Mouse (Mus musculus) right cerebral cortex, adult 2 months (tissue): ENCODE results near the gene Ric1.

Experiments
- DNase-seq, 2 experiments: peaks; one replicate each; pipeline ENCODE4 v3.0.0; 2021 to 2022; ENCODE audit warnings: low spot score in 2 of 2

The Ric1 gene

DNA sequence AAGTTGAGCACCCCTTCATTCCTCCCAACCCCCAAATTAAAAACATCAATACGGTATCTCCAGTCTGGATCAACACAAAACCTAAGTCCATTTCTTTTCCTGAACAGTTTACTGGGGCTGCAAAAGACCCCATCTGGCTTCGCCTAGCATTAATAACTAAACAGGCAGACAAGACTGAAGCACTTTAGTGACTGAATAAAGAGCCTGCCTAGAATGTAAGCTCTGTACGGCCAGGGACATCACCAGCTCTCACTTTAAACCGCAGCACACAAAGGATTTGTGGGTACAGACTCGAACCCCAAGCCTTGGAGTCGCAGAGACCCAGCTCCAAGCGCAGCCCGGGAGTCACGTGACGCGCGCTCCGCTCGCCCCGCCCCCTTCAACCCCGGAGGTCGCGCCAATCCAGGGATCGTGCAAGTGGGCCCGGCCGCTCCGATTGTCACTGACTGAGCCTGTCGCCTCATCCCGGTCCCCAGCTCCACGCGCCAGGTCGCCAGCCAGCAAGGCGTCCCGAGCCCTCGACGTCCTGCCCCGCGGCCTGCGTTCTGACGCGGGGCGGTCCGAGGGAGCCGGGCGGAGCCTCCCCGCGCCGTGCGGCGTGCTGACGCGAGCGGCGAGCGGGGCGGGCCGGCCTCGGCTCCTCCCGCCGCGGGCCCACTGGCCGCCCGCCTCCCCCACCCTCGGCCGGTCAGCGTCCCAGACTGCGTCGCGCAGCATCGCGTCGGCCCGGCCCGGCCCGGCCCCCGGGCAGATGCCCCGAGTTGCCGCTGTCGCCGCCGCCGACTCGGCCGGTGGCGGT is at the start of gene Ric1:
Ric1 (plus strand) TSS at position 646 of the 799 bp plus-strand sequence.
- peak; percentile 76 to 88 for DNase-seq

DNA sequence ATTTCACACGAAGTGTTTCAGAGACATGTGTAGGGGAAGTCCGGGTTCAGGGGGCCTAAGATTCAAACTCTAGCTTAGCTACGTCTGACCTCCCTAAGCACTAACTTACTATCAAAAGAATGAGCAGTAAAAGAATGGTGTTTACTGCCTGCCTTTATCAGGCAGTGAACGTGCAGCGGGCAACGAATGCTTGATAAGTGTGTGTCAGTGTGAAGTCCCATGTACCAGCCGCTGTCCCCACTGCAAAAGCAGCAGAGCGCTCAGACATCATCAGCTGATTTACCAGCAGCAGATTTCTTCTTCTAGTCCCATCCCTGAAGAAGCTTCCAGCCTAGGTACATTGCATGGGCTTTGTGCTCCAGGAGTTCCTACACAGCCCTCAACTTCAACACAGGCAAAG is 49.7 kb upstream of the Ric1 start:
- DNase-seq, result no peak

DNA sequence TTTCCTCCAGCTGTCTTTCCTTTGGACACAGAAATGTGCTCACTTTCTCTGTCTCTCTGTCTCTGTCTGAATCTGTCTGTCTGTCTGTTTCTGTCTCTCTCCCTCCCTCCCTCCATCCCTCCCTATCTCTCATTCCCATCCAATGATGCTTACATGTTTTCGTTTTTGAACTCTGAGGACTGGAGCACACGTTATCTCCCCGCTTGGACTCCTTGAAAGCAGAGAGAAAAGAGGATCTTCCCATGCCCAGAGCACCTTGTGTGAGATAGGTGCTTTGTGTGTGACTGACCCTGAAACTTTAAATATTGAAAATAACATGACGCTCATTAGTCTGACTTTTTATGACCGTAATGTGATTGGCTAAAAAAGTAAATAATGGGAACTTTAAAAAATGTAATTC is 49.1 kb upstream of the Ric1 start:
- DNase-seq, result no peak

DNA sequence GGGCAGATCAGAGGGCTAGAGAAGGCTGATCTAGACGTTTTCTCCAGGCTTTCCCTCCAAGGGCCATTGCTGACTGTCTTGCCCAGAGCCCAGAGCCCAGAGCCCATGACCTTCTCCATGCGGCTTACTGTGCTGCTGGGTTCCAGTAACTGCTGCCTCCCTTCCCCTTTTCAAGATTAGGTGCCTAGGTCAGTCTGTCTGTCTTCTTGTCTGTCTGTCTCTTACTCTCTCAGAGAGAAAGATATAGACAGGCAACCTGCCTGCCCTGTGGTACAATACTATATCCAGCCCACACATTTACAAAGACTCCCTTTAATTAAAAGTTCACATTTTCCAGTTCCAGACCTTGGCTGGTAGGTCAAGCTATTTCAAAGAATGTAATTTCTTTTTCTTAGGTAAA is 47.3 kb upstream of the Ric1 start:
- DNase-seq, result no peak

DNA sequence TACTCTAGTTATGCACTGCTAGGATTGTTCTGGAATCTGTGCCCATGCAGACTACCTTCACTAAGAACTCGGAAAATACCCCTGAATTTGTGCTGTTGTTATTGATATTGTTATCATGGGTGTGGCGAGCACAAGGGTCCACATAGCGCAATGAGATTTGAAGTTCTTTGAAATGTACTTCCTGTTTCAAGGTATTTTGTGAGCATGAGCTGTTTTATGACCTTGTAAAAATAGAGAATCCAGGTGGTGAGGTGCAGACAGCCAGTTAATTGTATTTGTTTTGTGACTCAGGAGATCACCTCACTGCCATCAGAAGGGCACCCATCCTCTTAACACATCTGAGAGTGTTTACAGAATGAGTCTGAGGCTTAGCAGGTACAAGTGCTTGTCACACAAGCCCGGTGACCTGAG is 46.9 kb upstream of the Ric1 start:
- DNase-seq, result no peak

DNA sequence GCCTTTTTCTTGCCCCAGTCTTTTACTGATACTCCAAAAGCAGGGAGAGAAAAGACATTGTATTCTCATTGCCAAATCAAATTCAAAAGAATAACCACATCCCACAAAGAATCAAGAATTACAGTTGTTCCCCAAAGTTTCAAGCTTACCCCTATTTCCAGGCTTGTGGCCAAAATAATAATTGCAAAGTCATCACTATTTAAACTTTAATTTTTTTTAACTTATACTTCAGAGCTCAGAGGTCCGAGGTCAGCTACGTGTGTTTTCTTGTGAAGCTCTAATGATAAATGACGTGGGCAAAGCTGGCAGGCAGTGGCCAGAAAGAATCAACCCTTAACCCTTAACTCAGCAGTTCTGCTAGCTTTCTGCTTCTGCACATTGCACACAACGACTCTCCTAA is 43.5 kb upstream of the Ric1 start:
- no peak for DNase-seq

DNA sequence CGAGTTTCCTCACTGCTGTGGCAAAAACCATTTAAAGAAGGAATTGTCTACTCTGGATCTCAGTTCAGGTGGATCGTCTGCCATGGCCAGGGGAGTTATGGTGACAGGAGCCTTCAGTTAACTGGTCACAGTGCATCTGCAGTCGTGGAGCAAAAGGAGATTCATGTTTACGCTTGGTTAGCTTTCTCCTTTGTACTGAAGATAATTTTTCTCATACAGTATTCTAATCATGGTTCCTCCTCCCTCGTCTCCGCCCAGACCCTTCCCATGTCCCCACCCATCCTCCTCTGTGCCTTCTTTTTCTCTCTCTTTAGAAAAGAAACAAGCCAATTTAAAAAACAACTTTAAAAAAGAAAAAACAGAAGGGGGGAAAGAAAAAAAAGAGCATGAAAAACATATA is 40.5 kb upstream of the Ric1 start:
- DNase-seq, result no peak

DNA sequence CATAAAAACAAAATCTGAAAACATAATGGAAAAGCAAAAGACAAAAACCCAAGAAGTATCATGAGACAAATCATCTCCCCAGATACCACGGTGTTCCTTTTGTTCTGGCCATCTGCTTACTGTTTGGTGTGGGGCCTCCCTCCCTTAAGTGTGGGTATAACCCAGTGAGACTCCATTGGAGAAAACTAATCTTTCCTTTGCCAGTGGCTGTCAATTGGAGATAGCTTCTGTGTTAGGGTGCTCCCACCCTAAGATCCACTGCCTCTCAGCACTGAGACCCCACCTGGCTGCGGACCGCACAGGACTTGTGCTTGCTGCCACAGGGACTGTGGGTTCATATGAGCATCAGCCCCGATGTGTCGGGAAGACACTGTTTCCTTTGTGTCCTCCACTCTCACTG is 39.9 kb upstream of the Ric1 start:
- DNase-seq, result no peak

DNA sequence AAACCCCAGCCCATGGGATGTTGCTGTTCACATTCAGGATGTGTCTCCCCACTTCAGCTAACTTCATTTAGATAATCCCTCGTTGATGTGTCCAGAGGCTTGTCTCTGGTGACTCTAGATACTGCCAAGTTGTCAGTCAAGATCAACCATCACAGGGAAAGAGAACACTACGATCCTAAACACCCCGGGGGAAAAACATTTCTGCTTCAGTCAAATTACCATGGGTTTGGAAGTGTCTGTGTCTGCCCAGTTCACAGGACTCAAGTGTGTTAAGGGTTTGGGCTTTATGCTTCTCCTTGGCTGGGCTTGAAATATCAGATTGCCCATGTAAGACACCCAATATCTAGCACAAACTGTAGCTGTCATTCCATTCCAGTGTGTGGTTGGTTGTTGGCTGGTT is 39.4 kb upstream of the Ric1 start:
- DNase-seq, result no peak

DNA sequence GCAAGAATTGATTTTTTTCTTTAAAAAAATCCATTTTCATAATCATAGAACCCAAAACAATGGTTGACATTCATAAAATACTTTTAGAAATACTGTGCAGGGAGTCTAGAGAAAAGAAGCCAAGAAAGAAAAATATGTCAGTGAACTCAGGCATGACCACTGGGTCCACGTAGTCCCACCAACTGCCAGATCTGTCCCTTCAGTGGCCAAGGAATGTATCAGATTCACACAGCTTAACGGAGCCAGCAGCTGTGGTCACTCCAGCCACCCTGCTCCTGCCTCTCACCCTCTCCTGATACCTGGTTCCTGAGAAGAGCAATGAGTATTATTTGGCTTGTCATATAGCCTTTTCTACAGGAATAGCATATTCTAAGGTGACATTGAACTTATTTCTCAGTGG is 38.7 kb upstream of the Ric1 start:
- DNase-seq, result no peak

DNA sequence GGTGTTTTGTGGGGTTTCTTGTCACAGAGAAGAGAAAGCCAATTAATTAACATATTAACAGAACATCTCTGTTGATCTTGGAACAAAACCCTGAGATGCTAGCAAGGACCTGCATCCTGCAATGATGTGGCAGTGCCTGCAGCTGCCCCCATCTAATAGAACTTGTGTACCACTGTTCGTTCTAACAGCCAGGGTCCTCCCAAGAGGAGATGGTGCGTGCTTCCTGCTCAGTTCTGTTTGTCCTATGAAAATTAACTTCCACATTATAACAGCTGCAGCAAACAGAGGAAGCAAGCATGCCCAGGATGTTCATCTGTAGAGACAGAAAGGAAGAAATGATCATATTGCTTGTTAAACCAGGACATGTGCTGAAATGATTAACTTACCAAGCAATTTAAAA is 37.5 kb upstream of the Ric1 start:
- DNase-seq, result no peak

DNA sequence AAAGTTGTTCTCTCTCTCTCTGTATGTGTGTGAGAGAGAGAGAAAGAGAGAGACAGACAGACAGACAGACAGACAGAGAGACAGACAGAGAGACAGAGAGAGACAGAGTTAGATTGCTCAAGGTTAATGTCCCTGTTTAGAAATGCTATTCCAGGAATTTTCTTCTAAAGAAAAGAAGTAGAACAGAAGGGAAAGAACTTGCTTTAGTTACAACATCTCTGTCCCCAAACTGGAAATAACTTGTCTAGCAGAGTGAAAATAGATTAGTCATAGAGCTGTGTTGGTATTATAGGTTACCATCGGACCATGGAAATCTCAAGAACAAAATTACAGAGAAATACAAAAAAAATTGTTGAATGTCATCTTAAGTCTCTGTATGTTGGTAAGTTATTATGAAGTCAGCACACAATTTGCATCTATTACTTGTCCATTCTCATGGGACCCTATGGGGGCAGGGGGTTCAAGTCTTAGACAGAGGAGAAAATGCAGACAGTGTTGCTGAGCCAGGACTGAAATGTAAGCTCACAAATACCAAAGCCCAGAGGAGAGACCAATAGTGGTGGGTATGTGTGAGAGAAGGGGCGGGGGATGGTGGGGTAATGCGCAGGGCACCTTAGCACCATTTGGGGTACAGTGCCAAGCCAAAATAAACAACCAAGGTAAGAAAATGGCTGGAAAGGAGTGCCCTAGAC is 36.7 kb upstream of the Ric1 start:
- DNase-seq, result no peak

DNA sequence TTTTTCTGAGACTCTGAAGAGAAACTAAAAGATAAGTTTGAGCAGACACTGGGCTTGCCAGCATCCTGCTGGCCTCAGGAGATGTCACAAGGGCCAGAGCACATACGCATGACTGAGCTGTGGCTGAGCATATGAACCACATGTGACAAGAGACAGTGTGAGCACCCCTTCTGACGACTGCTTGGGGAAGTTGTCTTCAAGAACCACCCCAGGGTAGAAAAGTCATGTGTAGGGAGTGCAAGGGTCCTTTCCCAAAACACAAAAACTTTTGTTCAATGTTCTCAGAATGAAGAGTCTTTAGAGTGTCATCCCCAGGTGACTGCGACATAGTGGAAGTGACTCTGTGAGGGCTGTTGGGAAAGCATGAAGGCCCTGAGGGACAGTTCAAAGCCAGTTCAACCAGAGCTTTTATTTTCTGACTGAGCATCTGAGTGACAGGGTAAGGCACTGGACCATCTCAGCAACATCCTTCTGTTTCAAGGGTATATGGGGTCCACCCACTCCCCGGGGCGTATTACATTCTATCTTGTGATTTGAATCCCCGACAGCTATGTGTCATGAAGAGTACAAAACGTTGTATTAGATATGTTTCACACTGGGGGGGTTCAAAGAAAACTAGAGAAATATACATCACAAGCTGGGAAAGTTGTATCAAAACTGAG is 35.4 kb upstream of the Ric1 start:
- DNase-seq, result no peak

DNA sequence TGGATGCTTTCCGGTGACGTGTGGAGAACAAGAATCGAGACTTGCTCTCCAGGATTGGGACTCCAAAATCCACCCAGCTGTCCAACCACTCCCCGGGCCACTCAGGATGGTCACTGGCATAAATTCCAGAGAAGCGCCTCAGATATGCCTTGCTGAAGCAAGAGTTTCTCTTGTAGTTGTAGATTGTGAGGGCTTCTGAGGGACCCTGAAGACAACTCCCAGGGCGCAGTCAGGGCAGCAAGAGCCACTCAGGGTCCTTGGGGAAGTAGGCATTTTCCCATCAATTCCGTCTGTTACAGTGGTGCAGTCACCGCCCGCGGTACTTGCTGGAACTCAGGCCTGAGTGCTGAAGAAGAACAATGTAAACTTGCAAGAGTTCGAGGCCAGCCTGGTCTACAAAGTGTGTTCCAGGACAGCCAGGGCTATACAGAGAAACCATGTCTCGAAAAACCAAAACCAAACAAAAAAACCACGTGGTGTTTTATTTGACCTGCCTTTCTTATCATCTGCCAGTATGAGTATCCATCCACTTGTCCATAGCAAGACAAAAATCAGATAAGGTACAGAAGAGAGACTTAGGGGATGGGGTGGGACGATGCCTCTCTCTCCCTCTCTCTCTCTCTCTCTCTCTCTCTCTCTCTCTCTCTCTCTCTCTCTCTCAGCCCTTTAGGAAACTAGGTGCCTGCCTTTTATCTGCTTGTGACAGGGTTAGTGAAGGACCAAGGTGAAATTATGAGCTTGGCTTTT is 34.6 kb upstream of the Ric1 start:
- DNase-seq, result no peak

DNA sequence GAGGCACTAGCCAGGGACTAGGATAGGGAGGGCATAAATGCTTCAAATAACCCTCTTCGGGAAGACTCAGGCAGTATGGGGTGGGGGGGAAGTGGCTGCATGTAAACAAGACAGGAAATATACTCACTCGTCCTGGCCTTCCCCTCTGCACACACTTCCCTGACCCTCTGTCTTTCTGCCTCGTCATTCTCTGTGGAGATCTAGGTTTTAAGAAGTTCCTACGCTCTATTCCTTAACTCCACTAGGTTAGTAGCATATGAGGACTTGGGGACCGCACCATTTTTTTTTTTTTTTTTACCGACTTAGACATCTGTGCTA is 34.0 kb upstream of the Ric1 start:
- no peak for DNase-seq

DNA sequence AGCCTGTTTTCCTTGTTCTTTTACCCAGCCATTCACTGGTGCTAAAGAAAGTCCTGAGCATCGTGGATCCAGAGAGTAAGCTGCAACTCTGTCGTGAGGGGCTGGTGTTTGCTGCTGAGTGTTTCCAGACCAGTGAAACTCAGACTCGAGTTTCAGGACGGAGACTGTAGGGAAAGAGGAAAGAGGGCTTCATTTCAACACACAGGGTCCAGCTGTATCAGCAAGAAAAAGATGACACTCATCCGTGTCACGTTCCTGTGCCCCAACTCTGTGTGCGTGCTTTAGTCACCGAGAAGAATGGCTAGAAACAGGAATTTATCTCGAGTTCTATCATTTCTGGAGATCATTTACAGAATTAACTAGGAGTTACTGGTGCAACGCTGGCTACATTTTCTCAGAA is 33.7 kb upstream of the Ric1 start:
- DNase-seq, result no peak

DNA sequence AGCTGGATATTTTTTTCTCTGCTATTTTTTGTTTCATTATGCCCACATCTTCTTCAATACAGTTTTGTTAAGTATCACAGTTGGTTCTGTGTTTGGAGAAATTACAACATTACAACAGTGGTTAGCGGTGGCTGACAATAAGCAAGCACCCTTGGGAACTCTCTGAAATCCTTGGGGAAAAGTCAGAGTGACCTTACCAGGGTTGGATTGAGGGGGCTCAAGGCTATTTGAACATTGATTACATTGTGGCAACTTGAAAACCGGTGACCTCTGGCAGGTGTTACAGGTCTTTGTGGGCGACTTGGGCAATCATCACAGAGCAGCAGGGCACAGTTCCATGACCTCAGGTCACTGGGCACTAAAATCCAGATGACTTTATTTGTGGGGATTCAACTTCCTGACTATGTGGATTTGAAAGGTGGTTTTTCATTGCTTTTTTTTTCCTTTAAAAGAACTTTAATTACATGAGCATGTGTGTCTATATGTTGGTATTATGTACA is 32.2 kb upstream of the Ric1 start:
- DNase-seq, result no peak

DNA sequence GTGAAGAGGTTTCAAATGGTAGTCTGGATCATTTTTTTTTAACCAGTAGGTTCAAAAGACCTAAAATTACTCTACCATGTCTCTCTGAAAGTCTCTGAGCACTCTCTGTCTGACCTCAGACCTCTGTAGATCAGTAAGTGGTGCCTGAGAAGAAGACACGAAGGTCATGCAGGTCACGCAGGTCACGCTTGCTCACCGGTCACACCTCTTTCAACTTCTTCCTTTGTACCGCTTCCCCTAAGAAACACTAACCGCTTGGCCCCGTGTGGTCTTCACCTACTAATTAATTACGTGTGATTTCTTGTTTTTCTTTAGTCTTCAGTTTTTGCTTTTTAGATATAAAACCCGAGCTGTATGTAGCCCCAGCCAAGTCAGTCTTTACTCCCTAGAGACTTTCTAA is 30.6 kb upstream of the Ric1 start:
- no peak for DNase-seq

DNA sequence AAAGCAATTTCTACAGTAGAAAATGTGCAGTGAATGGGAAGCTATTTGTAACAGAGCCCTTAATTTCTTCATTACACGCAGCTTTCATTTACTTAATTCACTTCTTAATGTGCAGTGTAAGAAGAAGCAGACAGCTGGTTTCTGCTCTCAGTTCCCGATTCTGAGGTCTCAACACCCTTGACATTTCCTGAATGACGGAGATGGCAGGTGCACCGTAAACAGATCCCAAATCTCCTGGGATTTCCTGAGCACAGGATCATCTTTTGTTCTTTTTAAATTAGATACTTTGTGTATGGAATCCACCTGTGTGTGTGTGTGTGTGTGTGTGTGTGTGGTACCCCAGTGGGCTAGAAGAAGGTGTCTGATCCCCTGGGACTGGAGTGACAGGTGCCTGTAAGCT is 27.6 kb upstream of the Ric1 start:
- DNase-seq, result no peak

DNA sequence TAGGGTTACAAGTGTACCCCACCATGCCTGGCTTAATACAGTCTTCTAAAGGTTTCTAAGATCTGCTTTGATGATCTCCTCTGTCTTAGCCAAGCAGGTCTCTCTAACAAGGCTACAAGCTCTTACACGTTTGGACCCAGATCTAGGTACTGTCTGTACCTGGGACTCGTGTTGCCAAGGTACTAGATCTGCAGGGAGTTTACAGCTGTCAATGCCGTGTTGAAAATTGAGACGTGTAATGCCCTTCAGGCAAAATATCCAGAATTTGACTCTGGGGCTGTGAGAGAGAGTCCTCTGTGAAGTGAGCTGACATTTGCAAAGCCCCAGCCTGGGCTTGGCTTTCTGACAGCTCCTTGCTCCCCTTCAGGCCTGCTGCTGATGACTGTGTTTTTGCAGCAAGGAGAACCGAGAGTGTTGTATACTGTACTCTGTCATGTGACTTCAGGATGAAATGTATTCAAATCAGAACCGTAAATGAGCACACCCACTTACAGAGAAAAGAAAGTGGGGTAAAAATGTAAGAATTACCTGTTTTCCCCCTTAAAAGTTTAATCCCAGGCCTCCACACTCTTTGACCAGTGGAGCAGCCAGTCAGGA is 26.0 kb upstream of the Ric1 start:
- no peak for DNase-seq

DNA sequence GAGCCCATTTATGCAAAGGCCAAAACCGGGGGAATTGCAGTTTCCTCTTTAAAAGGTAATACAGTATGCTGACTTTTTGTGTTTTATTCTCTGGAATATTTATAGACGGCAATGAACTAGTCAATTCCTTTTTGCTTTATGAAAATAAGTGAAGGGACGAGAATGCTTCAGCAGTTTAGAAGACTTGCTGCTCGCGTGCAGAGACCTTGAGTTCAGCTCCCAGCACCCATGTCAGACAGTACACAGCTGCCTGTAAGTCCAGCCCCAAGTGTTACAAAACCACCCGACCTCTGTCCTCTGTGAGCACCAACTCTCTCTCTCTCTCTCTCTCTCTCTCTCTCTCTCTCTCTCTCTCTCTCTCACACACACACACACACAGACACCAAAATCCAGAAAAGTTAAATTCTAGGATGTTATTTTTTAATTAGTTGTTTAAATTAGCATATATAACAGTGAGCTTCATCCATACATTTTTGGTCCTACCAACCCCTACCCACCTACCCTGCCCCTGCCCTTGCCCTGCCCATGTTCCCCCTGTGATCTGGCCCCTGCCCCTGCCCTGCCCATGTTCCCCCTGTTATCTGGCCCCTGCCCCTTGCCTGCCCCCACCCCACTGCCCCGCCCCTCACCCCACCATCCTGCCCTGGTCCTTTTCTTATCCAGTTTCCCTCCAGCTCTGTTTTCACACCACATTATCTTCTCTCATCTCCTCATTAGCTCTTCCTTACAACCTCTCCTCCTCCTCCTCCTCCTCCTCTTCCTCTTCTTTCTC is 25.1 kb upstream of the Ric1 start:
- DNase-seq, result no peak
